Mouse (Mus musculus) heart, postnatal 0 days (tissue): ENCODE data around the gene Mipep. TPM values are rescaled to one million over a fixed set of nuclear protein-coding genes. Genes with fewer than 3 reads are reported as not detected.

ENCODE experiments used
- ATAC-seq: fragments of 200-750 bp; cut with Nextera tagmentation; 2 replicates; pipeline ENCODE4 v1.8.0; 2017; ENCODE audit warnings: low read depth, moderate number of reproducible peaks, moderate library complexity; ENCODE audit not compliant: insufficient read depth
- DNase-seq: peaks from one replicate; pipeline ENCODE4 v3.0.0-alpha.2; 2016; ENCODE audit warnings: low spot score
- H3K27ac ChIP-seq: fragments of 300-500 bp; sonication (generic); 2 replicates; pipeline ENCODE4 v1.5.1; 2014; ENCODE audit warnings: low read depth, mild to moderate bottlenecking
- H3K27me3 ChIP-seq: fragments of 300-500 bp; sonication (generic); 2 replicates; pipeline ENCODE4 v1.6.1; 2014; ENCODE audit warnings: low read length, mixed read lengths; ENCODE audit not compliant: control insufficient read depth, insufficient read depth
- H3K36me3 ChIP-seq: fragments of 300-500 bp; sonication (generic); replicated peaks from 2 replicates; pipeline ENCODE4 v1.6.1; 2014; ENCODE audit warnings: low read length, mixed read lengths; ENCODE audit not compliant: control insufficient read depth, insufficient read depth
- H3K4me1 ChIP-seq: fragments of 300-500 bp; sonication (generic); 2 replicates; pipeline ENCODE4 v1.6.1; 2014; ENCODE audit warnings: antibody characterized with exemption; ENCODE audit not compliant: control insufficient read depth, insufficient read depth
- H3K4me2 ChIP-seq: fragments of 300-500 bp; sonication (generic); 2 replicates; pipeline ENCODE4 v1.6.1; 2014; ENCODE audit warnings: low read depth, mild to moderate bottlenecking, low read length, moderate library complexity
- H3K4me3 ChIP-seq: fragments of 300-500 bp; sonication (generic); 2 replicates; pipeline ENCODE4 v1.5.1; 2014; ENCODE audit warnings: low read depth, low read length
- H3K9ac ChIP-seq: fragments of 300-500 bp; sonication (generic); replicated peaks from 2 replicates; pipeline ENCODE4 v1.6.1; 2014; ENCODE audit warnings: low read depth, low read length, mixed read lengths
- H3K9me3 ChIP-seq: fragments of 300-500 bp; sonication (generic); replicated peaks from 2 replicates; pipeline ENCODE4 v1.6.1; 2016; ENCODE audit warnings: low read length; ENCODE audit not compliant: control insufficient read depth
- CTCF ChIP-seq: IDR thresholded peaks from 2 replicates; pipeline ENCODE4 v1.5.1; 2016; ENCODE audit warnings: antibody characterized with exemption, control low read depth, low read depth
- EP300 ChIP-seq: IDR thresholded peaks from 2 replicates; pipeline ENCODE4 v1.6.1; 2016; ENCODE audit warnings: antibody characterized with exemption, low read depth
- WGBS: fragments of 180-500 bp; shearing (Covaris S2); extraction: QIAGEN DNeasy Blood & Tissue Kit; methylation state at CpG from one replicate; pipeline ENCODE4 v1.1.7; 2014; 5-methylcytosine and 5-hydroxymethylcytosine counted together
- polyA plus RNA-seq: library from polyadenylated mRNA; unstranded; fragments of >200 nt; fragmentation: Nextera tagmentation; extraction: Ambion mirVana; gene quantifications from 2 replicates; pipeline ENCODE4 v1.2.1, GENCODE M21; 2015
- total RNA-seq: library from RNA; depleted of rRNA; stranded (reverse); fragments of >200 nt; gene quantifications from 2 replicates; pipeline ENCODE4 v1.2.3, GENCODE M21; 2014; ENCODE audit warnings: low replicate concordance

Gene Mipep
- total and polyA plus RNA-seq, 2 experiments from 2014 or later, result 29.2 to 49.1 TPM

GRCm38 (mm10) chr14:60765025-60765424 is 19.3 kb upstream of the Mipep start:
- 66% methylated on average over 2 of the region's 2 CpGs for WGBS
- DNase-seq (no peak), ATAC-seq (peak; percentile 36)
- Histone ChIP-seq H3K36me3 (peaks cover 28% of the 10 kb centered on the region), H3K4me1 (peaks cover 24% of the 10 kb centered on the region), H3K4me2 (no peak overlapping the region), H3K9me3 (no peaks in the 10 kb centered on the region), H3K9ac (no peak overlapping the region), H3K27ac (peak overlapping the region; percentile 79), H3K27me3 (no peaks in the 10 kb centered on the region), H3K4me3 (no peak overlapping the region)
- TF ChIP-seq CTCF (no peak), EP300 (no peak)

DNA sequence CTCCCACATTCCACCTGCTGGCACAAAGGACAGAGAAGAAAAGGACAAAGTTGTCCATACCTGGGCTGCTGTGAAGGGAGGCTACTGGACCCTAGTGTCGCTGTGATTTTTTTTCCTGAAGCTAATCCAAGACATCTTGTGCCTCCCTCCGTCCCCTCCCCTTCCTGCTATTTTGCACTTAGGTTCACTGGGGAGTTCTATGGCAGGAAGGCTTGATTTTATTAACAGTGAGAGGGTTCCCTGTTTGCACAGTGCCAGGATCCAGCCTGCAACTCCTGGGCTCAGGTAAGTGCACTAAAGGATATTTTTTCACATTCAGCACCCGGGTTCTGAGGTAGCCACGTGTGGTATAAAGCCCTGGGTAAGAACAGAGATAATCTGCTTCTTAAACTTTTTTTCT is 16.5 kb upstream of the Mipep start, which contains the start of gene C1qtnf9:
TSS of gene C1qtnf9 (plus strand) at position 251 of the 400 bp plus-strand sequence.
- Histone ChIP-seq H3K9me3 (no peaks in the 10 kb centered on the region), H3K4me3 (no peak within 1 kb of the TSS), H3K9ac (no peak within 1 kb of the TSS), H3K27ac (peak within 1 kb of the TSS; percentile 58), H3K4me2 (no peak within 1 kb of the TSS), H3K36me3 (no peaks in the 10 kb centered on the region), H3K27me3 (no peaks in the 10 kb centered on the region), H3K4me1 (peaks cover 24% of the 10 kb centered on the region)
- 55% methylated on average over 4 of the region's 4 CpGs for WGBS
- no peak for ATAC-seq
- no peak for TF ChIP-seq CTCF
- TF ChIP-seq EP300, result no peak
- DNase-seq, result no peak

DNA sequence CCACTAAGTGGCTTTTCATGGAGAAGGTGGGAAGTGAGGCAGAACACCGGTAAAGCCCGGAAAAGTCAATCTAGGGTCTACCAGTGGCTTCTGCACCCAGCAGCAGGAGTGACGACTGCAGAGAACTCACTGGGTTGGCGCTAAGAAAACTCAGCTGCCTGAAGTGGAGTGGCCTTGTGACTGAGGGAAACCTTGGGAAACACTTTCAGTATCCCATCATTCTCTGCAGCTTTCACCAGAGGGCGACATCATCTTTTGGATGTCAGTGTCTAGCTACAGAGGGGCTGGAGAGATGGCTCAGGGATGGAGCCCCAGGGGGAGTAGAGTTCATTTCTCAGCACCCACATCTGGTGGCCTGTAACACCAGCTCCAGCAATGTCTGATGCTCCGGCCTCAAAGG is 15.0 kb upstream of the Mipep start:
- Histone ChIP-seq H3K27me3 (no peaks in the 10 kb centered on the region), H3K27ac (no peak overlapping the region)

GRCm38 (mm10) chr14:60770594-60770993 is 13.8 kb upstream of the Mipep start:
- ATAC-seq (no peak), DNase-seq (no peak)
- WGBS, result 72% methylated on average over 6 of the region's 6 CpGs
- H3K36me3 ChIP-seq, result no peaks in the 10 kb centered on the region
- no peak for TF ChIP-seq CTCF
- no peak for TF ChIP-seq EP300
- H3K9me3 ChIP-seq, result no peaks in the 10 kb centered on the region
- H3K4me3 ChIP-seq, result no peak overlapping the region
- H3K27me3 ChIP-seq, result no peaks in the 10 kb centered on the region
- no peak overlapping the region for H3K27ac ChIP-seq
- H3K4me1 ChIP-seq, result peaks cover 6% of the 10 kb centered on the region; the same call in 1 of the 2 replicates
- H3K4me2 ChIP-seq, result no peak overlapping the region
- H3K9ac ChIP-seq, result no peak overlapping the region

More for the DNA sequence above, 15.0 kb upstream of the Mipep start:
- Histone ChIP-seq H3K4me2 (no peak overlapping the region), H3K9me3 (no peaks in the 10 kb centered on the region), H3K36me3 (no peaks in the 10 kb centered on the region), H3K4me1 (peaks cover 18% of the 10 kb centered on the region), H3K9ac (no peak overlapping the region), H3K4me3 (no peak overlapping the region)
- ATAC-seq (no peak), DNase-seq (peak; percentile 14)
- TF ChIP-seq CTCF, result peak; percentile 35; the same call in 1 of the 2 replicates
- no peak for TF ChIP-seq EP300
- 42% methylated on average over 6 of the region's 6 CpGs for WGBS

DNA sequence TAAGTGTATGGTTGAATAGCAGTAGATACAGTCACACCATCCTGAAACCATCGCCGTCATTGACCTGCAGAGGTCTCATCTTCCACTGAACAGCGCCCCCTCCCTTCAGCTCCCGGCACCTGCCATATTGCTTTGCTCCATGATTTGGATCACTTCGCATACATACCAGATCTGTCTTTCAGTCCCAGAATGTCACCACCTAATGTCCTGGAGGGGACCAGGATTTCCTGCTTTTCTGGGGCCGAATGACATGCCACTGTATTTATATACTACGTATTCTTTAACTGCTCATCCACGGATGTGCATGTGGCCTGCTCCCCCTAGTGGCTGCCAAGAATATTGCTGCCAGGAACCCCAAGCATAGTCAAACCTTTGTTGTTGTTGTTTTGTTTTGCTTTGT is 13.3 kb upstream of the Mipep start:
- no peaks in the 10 kb centered on the region for H3K9me3 ChIP-seq
- H3K4me2 ChIP-seq, result peak overlapping the region; percentile 56
- DNase-seq, result peak; percentile 70
- peak overlapping the region; percentile 37 for H3K4me3 ChIP-seq
- peak; percentile 86 for TF ChIP-seq CTCF
- no peak for TF ChIP-seq EP300
- no peak overlapping the region for H3K9ac ChIP-seq
- H3K4me1 ChIP-seq, result 0 out of 2 replicates have a peak, but pooled peaks cover 2% of the 10 kb centered on the region
- no peaks in the 10 kb centered on the region for H3K27me3 ChIP-seq
- 3% methylated on average over 8 of the region's 8 CpGs for WGBS
- no peak overlapping the region for H3K27ac ChIP-seq
- no peaks in the 10 kb centered on the region for H3K36me3 ChIP-seq
- peak; percentile 68 for ATAC-seq

GRCm38 (mm10) chr14:60773476-60773875 is 10.9 kb upstream of the Mipep start:
- H3K9ac ChIP-seq, result no peak overlapping the region
- no peak overlapping the region for H3K4me3 ChIP-seq
- H3K9me3 ChIP-seq, result no peaks in the 10 kb centered on the region
- no peaks in the 10 kb centered on the region for H3K36me3 ChIP-seq
- no peak overlapping the region for H3K4me2 ChIP-seq
- TF ChIP-seq CTCF, result 0 out of 2 replicates have a peak, but pooled peaks have one; percentile 11
- TF ChIP-seq EP300, result no peak
- ATAC-seq, result no peak
- H3K27me3 ChIP-seq, result no peaks in the 10 kb centered on the region
- 85% methylated on average over 2 of the region's 2 CpGs for WGBS
- H3K4me1 ChIP-seq, result no peaks in the 10 kb centered on the region
- DNase-seq, result no peak
- H3K27ac ChIP-seq, result no peak overlapping the region
